Mouse (Mus musculus) limb, embryonic 14.5 days (tissue): ENCODE results near the gene Acp4. TPM values are rescaled to one million over a fixed set of nuclear protein-coding genes. Genes with fewer than 3 reads are reported as not detected.

Experiments
- ATAC-seq: fragments of 200-750 bp; cut with Nextera tagmentation; 2 replicates; pipeline ENCODE4 v1.8.0; 2017; ENCODE audit warnings: low read depth, moderate number of reproducible peaks, moderate TSS enrichment; ENCODE audit not compliant: low FRiP score
- DNase-seq: peaks from one replicate; pipeline ENCODE4 v3.0.0-alpha.2; 2015; ENCODE audit warnings: low spot score
- H3K27ac ChIP-seq: fragments of 300-500 bp; sonication (generic); replicated peaks from 2 replicates; pipeline ENCODE4 v1.5.1; 2014; ENCODE audit warnings: low read depth, mild to moderate bottlenecking, low read length, moderate library complexity, mixed read lengths
- H3K27me3 ChIP-seq: fragments of 300-500 bp; sonication (generic); 2 replicates; pipeline ENCODE4 v1.6.1; 2014; ENCODE audit warnings: low read length, mixed read lengths; ENCODE audit not compliant: control insufficient read depth, insufficient read depth
- H3K36me3 ChIP-seq: fragments of 300-500 bp; sonication (generic); 2 replicates; pipeline ENCODE4 v1.6.1; 2014; ENCODE audit warnings: mild to moderate bottlenecking, low read length, moderate library complexity, mixed read lengths; ENCODE audit not compliant: control insufficient read depth, insufficient read depth
- H3K4me1 ChIP-seq: fragments of 300-500 bp; sonication (generic); 2 replicates; pipeline ENCODE4 v1.6.1; 2014; ENCODE audit warnings: antibody characterized with exemption, low read length, mixed read lengths; ENCODE audit not compliant: control insufficient read depth, insufficient read depth
- H3K4me2 ChIP-seq: fragments of 300-500 bp; sonication (generic); replicated peaks from 2 replicates; pipeline ENCODE4 v1.6.1; 2014; ENCODE audit warnings: low read depth, mild to moderate bottlenecking, low read length, moderate library complexity; ENCODE audit not compliant: severe bottlenecking
- H3K4me3 ChIP-seq: fragments of 300-500 bp; sonication (generic); replicated peaks from 2 replicates; pipeline ENCODE4 v1.5.1; 2014; ENCODE audit warnings: low read length
- H3K9ac ChIP-seq: fragments of 300-500 bp; sonication (generic); 2 replicates; pipeline ENCODE4 v1.6.1; 2014; ENCODE audit warnings: mild to moderate bottlenecking, low read depth, low read length, moderate library complexity; ENCODE audit not compliant: severe bottlenecking
- H3K9me3 ChIP-seq: fragments of 300-500 bp; sonication (generic); 2 replicates; pipeline ENCODE4 v1.6.1; 2016; ENCODE audit warnings: low read length; ENCODE audit not compliant: control insufficient read depth
- POLR2A ChIP-seq: fragments of 200-500 bp; IDR thresholded peaks from 2 replicates; pipeline ENCODE4 v1.8.0; 2012; ENCODE audit warnings: inconsistent platforms, mild to moderate bottlenecking, moderate library complexity, borderline replicate concordance; ENCODE audit not compliant: insufficient read depth, insufficient read length; ENCODE audit errors: extremely low read depth
- WGBS: fragments of 180-500 bp; shearing (Covaris S2); extraction: QIAGEN DNeasy Blood & Tissue Kit; methylation state at CpG from one replicate; pipeline ENCODE4 v1.1.7; 2014; 5-methylcytosine and 5-hydroxymethylcytosine counted together
- polyA plus RNA-seq, 2 experiments: library from polyadenylated mRNA; depleted of rRNA in 1 of 2; stranded (reverse) in 1 of 2; unstranded in 1 of 2; fragments of >200 nt; fragmentation: Nextera tagmentation in 1 of 2; extraction: Ambion mirVana in 1 of 2; gene quantifications; 2 replicates each; pipeline versions ENCODE4 v1.2.1 to v1.2.3; 2012 to 2014

The Acp4 gene
- polyA plus RNA-seq (2012; rRNA removed), result 0.09 and 0.25 TPM in 2 replicates
- polyA plus RNA-seq (2014; fragmentation: Nextera tagmentation; extraction: Ambion mirVana), result 0.11 and 0.25 TPM in 2 replicates

GRCm38 (mm10) chr7:44257278-44257677 is at the start of gene Acp4:
Gene Acp4 (minus strand): TSS chr7:44257378.
- Histone ChIP-seq H3K9me3 (no peaks in the 10 kb centered on the region), H3K27ac (no peak within 1 kb of the TSS), H3K9ac (no peak within 1 kb of the TSS), H3K4me3 (no peak within 1 kb of the TSS), H3K4me1 (no peaks in the 10 kb centered on the region), H3K36me3 (peaks cover 13% of the 10 kb centered on the region), H3K4me2 (no peak within 1 kb of the TSS), H3K27me3 (no peaks in the 10 kb centered on the region; the same call in 1 of the 2 replicates)
- ATAC-seq (no peak), DNase-seq (no peak)
- TF ChIP-seq POLR2A, result no peak
- 72% methylated on average over 4 of the region's 4 CpGs for WGBS

GRCm38 (mm10) chr7:44306516-44307240 is 49.5 kb upstream of the Acp4 start, which contains the start of gene Clec11a:
Gene Clec11a (minus strand): TSS chr7:44306902.
- peaks cover 45% of the 10 kb centered on the region for H3K4me1 ChIP-seq
- H3K27ac ChIP-seq, result peak within 1 kb of the TSS; percentile 71
- no peak for TF ChIP-seq POLR2A
- H3K36me3 ChIP-seq, result no peaks in the 10 kb centered on the region
- no peak for DNase-seq
- peak within 1 kb of the TSS; percentile 39 for H3K4me2 ChIP-seq
- ATAC-seq, result no peak
- no peaks in the 10 kb centered on the region for H3K9me3 ChIP-seq
- peak within 1 kb of the TSS; percentile 19 for H3K4me3 ChIP-seq
- 57% methylated on average over 6 of the region's 6 CpGs for WGBS
- H3K27me3 ChIP-seq, result peaks cover 4% of the 10 kb centered on the region; the same call in 1 of the 2 replicates
- peak within 1 kb of the TSS; percentile 4; the same call in 1 of the 2 replicates for H3K9ac ChIP-seq

- ATAC-seq (no peak), DNase-seq (no peak)
- no peaks in the 10 kb centered on the region for H3K9me3 ChIP-seq
- peaks cover 38% of the 10 kb centered on the region for H3K4me1 ChIP-seq
- H3K9ac ChIP-seq, result no peak overlapping the region
- H3K27me3 ChIP-seq, result peaks cover 2% of the 10 kb centered on the region; the same call in 1 of the 2 replicates
- 12% methylated on average over 16 of the region's 16 CpGs for WGBS
- H3K36me3 ChIP-seq, result no peaks in the 10 kb centered on the region
- peak overlapping the region; percentile 39 for H3K4me2 ChIP-seq
- peak overlapping the region; percentile 19 for H3K4me3 ChIP-seq
- no peak for TF ChIP-seq POLR2A
- no peak overlapping the region for H3K27ac ChIP-seq
Observed at GRCm38 (mm10) chr7:44305686-44306085, 48.5 kb upstream of the Acp4 start.

GRCm38 (mm10) chr7:44304775-44305641 is 47.8 kb upstream of the Acp4 start:
- H3K9me3 ChIP-seq, result no peaks in the 10 kb centered on the region
- H3K27ac ChIP-seq, result peak overlapping the region; percentile 91
- H3K9ac ChIP-seq, result peak overlapping the region; percentile 95
- H3K4me2 ChIP-seq, result peak overlapping the region; percentile 77
- H3K27me3 ChIP-seq, result no peaks in the 10 kb centered on the region
- WGBS, result 1% methylated on average over 48 of the region's 49 CpGs
- H3K36me3 ChIP-seq, result no peaks in the 10 kb centered on the region
- peak; percentile 93 for ATAC-seq
- peaks cover 38% of the 10 kb centered on the region for H3K4me1 ChIP-seq
- peak; percentile 99 for DNase-seq
- H3K4me3 ChIP-seq, result peak overlapping the region; percentile 78
- peak; percentile 93; the same call in 1 of the 2 replicates for TF ChIP-seq POLR2A

GRCm38 (mm10) chr7:44304463-44304774 is 47.2 kb upstream of the Acp4 start:
- no peak for TF ChIP-seq POLR2A

More at GRCm38 (mm10) chr7:44304463-44304774, 47.2 kb upstream of the Acp4 start:
- WGBS, result under 1% methylated on average over 25 of the region's 25 CpGs
- DNase-seq (peak; percentile 11), ATAC-seq (peak; percentile 18)
- H3K9ac ChIP-seq, result peak overlapping the region; percentile 95
- H3K36me3 ChIP-seq, result no peaks in the 10 kb centered on the region
- H3K27ac ChIP-seq, result peak overlapping the region; percentile 91
- H3K27me3 ChIP-seq, result no peaks in the 10 kb centered on the region
- peaks cover 38% of the 10 kb centered on the region for H3K4me1 ChIP-seq
- peak overlapping the region; percentile 77 for H3K4me2 ChIP-seq
- H3K9me3 ChIP-seq, result no peaks in the 10 kb centered on the region
- H3K4me3 ChIP-seq, result peak overlapping the region; percentile 78
